Mouse (Mus musculus): Measurements from ENCODE around the gene Maml3. TPM values are rescaled to one million over a fixed set of nuclear protein-coding genes. Genes with fewer than 3 reads are reported as not detected.

Maml3 gene
- 0.69 and 1.1 TPM in 2 replicates for polyA plus RNA-seq (2015; fragmentation: Nextera tagmentation; extraction: Ambion mirVana)

DNA sequence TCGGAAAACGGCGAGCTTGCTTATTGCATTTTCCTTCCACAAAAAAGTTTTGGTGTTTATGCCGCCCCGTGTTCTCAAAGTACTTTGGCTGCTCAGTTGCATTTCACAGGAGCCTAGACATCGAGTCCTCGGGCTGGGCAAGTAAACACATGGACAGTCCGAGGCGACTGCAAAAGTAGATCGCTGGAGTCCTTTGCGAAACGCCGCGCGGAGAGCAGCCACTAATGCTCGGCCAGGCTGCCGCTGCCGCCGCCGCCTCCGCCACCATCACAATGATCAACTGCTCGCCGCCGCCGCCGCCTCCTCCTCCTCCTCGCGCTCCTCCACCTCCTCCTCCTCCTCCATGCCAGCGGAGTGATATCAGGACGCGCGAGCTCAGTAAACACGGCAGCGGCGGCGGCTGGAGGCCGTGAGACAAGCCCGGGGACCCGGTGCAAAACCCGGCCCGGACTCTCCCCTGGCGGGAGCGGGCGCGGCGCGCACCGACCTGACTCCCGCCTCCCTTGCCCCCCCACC lies at the start of gene Maml3:
Gene Maml3 (minus strand): TSS at position 441 of the 516 bp plus-strand sequence.
- 0% methylated on average over 39 of the region's 49 CpGs for WGBS (ENCODE audit: insufficient replicate concordance)
- Histone ChIP-seq H3K27me3 (no peaks in the 10 kb centered on the region), H3K36me3 (no peaks in the 10 kb centered on the region), H3K4me2 (peak within 1 kb of the TSS; percentile 96), H3K9ac (peak within 1 kb of the TSS; percentile 79), H3K4me3 (replicated peaks) (peak within 1 kb of the TSS; percentile 73), H3K27ac (peak within 1 kb of the TSS; percentile 86), H3K9me3 (replicated peaks) (no peaks in the 10 kb centered on the region), H3K4me1 (replicated peaks) (peaks cover 38% of the 10 kb centered on the region)
- peak; percentile 86 for DNase-seq
- peak; percentile 54 for ATAC-seq (ENCODE audit: low read depth)

DNA sequence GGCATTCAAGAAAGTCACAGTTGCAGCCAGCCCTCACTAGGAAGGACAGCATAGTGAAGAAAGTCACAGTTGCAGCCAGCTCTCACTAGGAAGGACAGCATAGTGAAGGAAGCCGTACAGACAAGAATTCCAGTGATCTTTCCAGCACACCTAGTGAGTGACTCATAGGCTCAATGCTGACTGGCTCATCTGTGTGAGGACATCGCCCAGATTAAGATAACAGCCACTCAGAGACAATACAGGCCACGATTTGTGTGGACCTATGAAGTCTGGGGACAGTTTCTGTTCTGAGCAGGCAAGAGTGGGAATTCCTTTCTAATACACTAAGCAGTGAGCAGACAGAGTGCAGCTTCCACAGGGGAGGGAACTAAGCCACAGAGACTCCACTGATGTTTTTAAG lies 46.3 kb upstream of the Maml3 start:
- H3K27ac ChIP-seq, result no peak overlapping the region
- H3K36me3 ChIP-seq, result no peaks in the 10 kb centered on the region
- no peak overlapping the region for H3K4me3 ChIP-seq (replicated peaks)
- 44% methylated on average over 3 of the region's 3 CpGs for WGBS (ENCODE audit: insufficient replicate concordance)
- no peaks in the 10 kb centered on the region for H3K9me3 ChIP-seq (replicated peaks)
- DNase-seq (no peak), ATAC-seq (ENCODE audit: low read depth) (no peak)
- H3K4me1 ChIP-seq (replicated peaks), result no peaks in the 10 kb centered on the region
- H3K4me2 ChIP-seq, result no peak overlapping the region
- H3K9ac ChIP-seq, result no peak overlapping the region
- H3K27me3 ChIP-seq, result 0 out of 2 replicates have a peak, but pooled peaks cover 3% of the 10 kb centered on the region

DNA sequence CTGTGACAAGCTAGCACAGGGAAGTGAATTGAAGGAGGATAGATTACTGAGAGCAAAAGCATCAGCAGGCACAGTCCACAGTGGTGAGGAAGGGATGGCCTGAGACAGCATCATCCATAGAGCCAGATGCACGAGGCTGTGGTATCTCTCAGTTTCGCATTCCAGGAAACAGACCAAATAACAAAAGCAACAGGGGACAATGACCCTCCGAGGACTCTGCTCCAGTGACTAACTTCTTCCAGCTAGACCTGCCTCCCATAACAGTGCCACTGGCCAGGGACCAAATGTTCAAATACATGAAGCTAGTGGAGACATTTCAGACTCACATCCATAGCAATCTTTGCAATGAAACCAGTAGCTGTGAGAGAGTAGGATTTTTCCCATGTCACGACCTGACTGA lies 43.4 kb upstream of the Maml3 start:
- ATAC-seq (ENCODE audit: low read depth), result no peak
- Histone ChIP-seq H3K4me3 (replicated peaks) (no peak overlapping the region), H3K36me3 (no peaks in the 10 kb centered on the region), H3K27ac (no peak overlapping the region), H3K27me3 (0 out of 2 replicates have a peak, but pooled peaks cover 3% of the 10 kb centered on the region), H3K4me1 (replicated peaks) (no peaks in the 10 kb centered on the region), H3K9ac (no peak overlapping the region), H3K9me3 (replicated peaks) (no peaks in the 10 kb centered on the region), H3K4me2 (no peak overlapping the region)
- no peak for DNase-seq
- WGBS (ENCODE audit: insufficient replicate concordance), result 33% methylated on average over 4 of the region's 4 CpGs

GRCm38 (mm10) chr3:52144776-52145460 lies 40.0 kb upstream of the Maml3 start:
- H3K4me1 ChIP-seq (replicated peaks), result no peaks in the 10 kb centered on the region
- H3K4me2 ChIP-seq, result no peak overlapping the region
- H3K9ac ChIP-seq, result no peak overlapping the region
- no peaks in the 10 kb centered on the region for H3K36me3 ChIP-seq
- H3K4me3 ChIP-seq (replicated peaks), result no peak overlapping the region
- no peaks in the 10 kb centered on the region for H3K9me3 ChIP-seq (replicated peaks)
- no peak for ATAC-seq (ENCODE audit: low read depth)
- DNase-seq, result no peak
- H3K27ac ChIP-seq, result no peak overlapping the region
- H3K27me3 ChIP-seq, result 0 out of 2 replicates have a peak, but pooled peaks cover 3% of the 10 kb centered on the region
- 70% methylated on average over 12 of the region's 12 CpGs for WGBS (ENCODE audit: insufficient replicate concordance)

- 71% methylated on average over 7 of the region's 7 CpGs for WGBS (ENCODE audit: insufficient replicate concordance)
- DNase-seq, result no peak
- H3K27me3 ChIP-seq, result 0 out of 2 replicates have a peak, but pooled peaks cover 3% of the 10 kb centered on the region
Observed at GRCm38 (mm10) chr3:52143017-52143416, 38.1 kb upstream of the Maml3 start.

GRCm38 (mm10) chr3:52140162-52140561 lies 35.3 kb upstream of the Maml3 start:
- WGBS (ENCODE audit: insufficient replicate concordance), result 62% methylated on average over 16 of the region's 16 CpGs
- H3K27me3 ChIP-seq, result no peaks in the 10 kb centered on the region
- H3K27ac ChIP-seq, result no peak overlapping the region
- no peak overlapping the region for H3K4me3 ChIP-seq (replicated peaks)
- no peaks in the 10 kb centered on the region for H3K36me3 ChIP-seq
- no peaks in the 10 kb centered on the region for H3K9me3 ChIP-seq (replicated peaks)
- no peaks in the 10 kb centered on the region for H3K4me1 ChIP-seq (replicated peaks)
- no peak for DNase-seq
- ATAC-seq (ENCODE audit: low read depth), result no peak
- H3K4me2 ChIP-seq, result no peak overlapping the region
- H3K9ac ChIP-seq, result no peak overlapping the region

More at GRCm38 (mm10) chr3:52143017-52143416, 38.1 kb upstream of the Maml3 start:
- no peak overlapping the region for H3K9ac ChIP-seq
- H3K9me3 ChIP-seq (replicated peaks), result no peaks in the 10 kb centered on the region
- no peak overlapping the region for H3K4me3 ChIP-seq (replicated peaks)
- no peak overlapping the region for H3K4me2 ChIP-seq
- ATAC-seq (ENCODE audit: low read depth), result no peak
- H3K4me1 ChIP-seq (replicated peaks), result no peaks in the 10 kb centered on the region
- H3K27ac ChIP-seq, result no peak overlapping the region
- H3K36me3 ChIP-seq, result no peaks in the 10 kb centered on the region

GRCm38 (mm10) chr3:52125421-52125820 lies 20.5 kb upstream of the Maml3 start:
- Histone ChIP-seq H3K27me3 (no peaks in the 10 kb centered on the region), H3K4me1 (replicated peaks) (no peaks in the 10 kb centered on the region), H3K27ac (no peak overlapping the region), H3K4me3 (replicated peaks) (no peak overlapping the region), H3K36me3 (no peaks in the 10 kb centered on the region), H3K4me2 (no peak overlapping the region), H3K9me3 (replicated peaks) (no peaks in the 10 kb centered on the region), H3K9ac (no peak overlapping the region)
- ATAC-seq (ENCODE audit: low read depth) (no peak), DNase-seq (no peak)
- 64% methylated on average over 3 of the region's 3 CpGs for WGBS (ENCODE audit: insufficient replicate concordance)

- WGBS (ENCODE audit: insufficient replicate concordance), result 58% methylated on average over 4 of the region's 4 CpGs
Observed at GRCm38 (mm10) chr3:52120858-52121257, 16.0 kb upstream of the Maml3 start.

GRCm38 (mm10) chr3:52119216-52119615 lies 14.3 kb upstream of the Maml3 start:
- no peak overlapping the region for H3K4me2 ChIP-seq
- H3K9me3 ChIP-seq (replicated peaks), result no peaks in the 10 kb centered on the region
- no peak overlapping the region for H3K4me3 ChIP-seq (replicated peaks)
- no peak overlapping the region for H3K27ac ChIP-seq
- H3K9ac ChIP-seq, result no peak overlapping the region
- no peak for ATAC-seq (ENCODE audit: low read depth)
- no peaks in the 10 kb centered on the region for H3K27me3 ChIP-seq
- 70% methylated on average over 7 of the region's 7 CpGs for WGBS (ENCODE audit: insufficient replicate concordance)
- DNase-seq, result no peak
- H3K36me3 ChIP-seq, result no peaks in the 10 kb centered on the region
- H3K4me1 ChIP-seq (replicated peaks), result no peaks in the 10 kb centered on the region

More at GRCm38 (mm10) chr3:52120858-52121257, 16.0 kb upstream of the Maml3 start:
- Histone ChIP-seq H3K27me3 (no peaks in the 10 kb centered on the region), H3K4me3 (replicated peaks) (no peak overlapping the region), H3K4me1 (replicated peaks) (no peaks in the 10 kb centered on the region), H3K9me3 (replicated peaks) (no peaks in the 10 kb centered on the region), H3K27ac (no peak overlapping the region), H3K36me3 (no peaks in the 10 kb centered on the region), H3K9ac (no peak overlapping the region), H3K4me2 (no peak overlapping the region)
- ATAC-seq (ENCODE audit: low read depth), result no peak
- no peak for DNase-seq

GRCm38 (mm10) chr3:52115421-52115820 lies 10.5 kb upstream of the Maml3 start:
- no peaks in the 10 kb centered on the region for H3K4me1 ChIP-seq (replicated peaks)
- H3K4me2 ChIP-seq, result no peak overlapping the region
- no peak for ATAC-seq (ENCODE audit: low read depth)
- H3K9ac ChIP-seq, result no peak overlapping the region
- WGBS (ENCODE audit: insufficient replicate concordance), result 79% methylated on average over 9 of the region's 9 CpGs
- H3K36me3 ChIP-seq, result no peaks in the 10 kb centered on the region
- H3K9me3 ChIP-seq (replicated peaks), result no peaks in the 10 kb centered on the region
- no peak overlapping the region for H3K4me3 ChIP-seq (replicated peaks)
- H3K27ac ChIP-seq, result no peak overlapping the region
- no peak for DNase-seq
- no peaks in the 10 kb centered on the region for H3K27me3 ChIP-seq

DNA sequence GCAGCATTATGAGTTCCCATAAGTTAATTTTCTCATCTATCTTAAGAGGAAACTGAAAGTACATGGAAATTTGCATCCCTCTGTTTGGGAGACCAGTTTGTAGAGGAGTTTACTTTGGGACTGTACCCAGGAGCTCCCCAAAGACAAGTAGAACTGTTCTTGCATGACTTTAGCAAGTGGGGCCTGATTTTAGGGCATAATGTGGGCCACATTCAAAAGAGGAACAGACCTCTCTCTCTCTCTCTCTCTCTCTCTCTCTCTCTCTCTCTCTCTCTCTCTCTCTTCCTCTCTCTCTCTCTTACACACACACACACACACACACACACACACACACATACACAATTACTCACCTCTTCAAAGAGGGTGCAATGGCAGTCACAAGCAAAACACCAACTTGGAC lies 3.2 kb upstream of the Maml3 start:
- Histone ChIP-seq H3K27me3 (no peaks in the 10 kb centered on the region), H3K4me3 (replicated peaks) (no peak overlapping the region), H3K9ac (no peak overlapping the region), H3K9me3 (replicated peaks) (no peaks in the 10 kb centered on the region), H3K4me2 (no peak overlapping the region), H3K27ac (no peak overlapping the region), H3K4me1 (replicated peaks) (peaks cover 13% of the 10 kb centered on the region), H3K36me3 (no peaks in the 10 kb centered on the region)
- DNase-seq (no peak), ATAC-seq (ENCODE audit: low read depth) (no peak)

GRCm38 (mm10) chr3:52105156-52105555 lies 280 bp upstream of the Maml3 start:
- WGBS (ENCODE audit: insufficient replicate concordance), result 2% methylated on average over 11 of the region's 20 CpGs
- Histone ChIP-seq H3K4me1 (replicated peaks) (peaks cover 34% of the 10 kb centered on the region), H3K27me3 (no peaks in the 10 kb centered on the region), H3K4me3 (replicated peaks) (peak overlapping the region; percentile 73), H3K36me3 (no peaks in the 10 kb centered on the region), H3K9me3 (replicated peaks) (no peaks in the 10 kb centered on the region), H3K9ac (peak overlapping the region; percentile 79), H3K27ac (peak overlapping the region; percentile 86; the same call in 1 of the 2 replicates), H3K4me2 (peak overlapping the region; percentile 96)
- DNase-seq, result peak; percentile 45
- ATAC-seq (ENCODE audit: low read depth), result peak; percentile 1; the same call in 1 of the 2 replicates
